Mouse (Mus musculus): Measurements from ENCODE around the gene Vps72.

DNA sequence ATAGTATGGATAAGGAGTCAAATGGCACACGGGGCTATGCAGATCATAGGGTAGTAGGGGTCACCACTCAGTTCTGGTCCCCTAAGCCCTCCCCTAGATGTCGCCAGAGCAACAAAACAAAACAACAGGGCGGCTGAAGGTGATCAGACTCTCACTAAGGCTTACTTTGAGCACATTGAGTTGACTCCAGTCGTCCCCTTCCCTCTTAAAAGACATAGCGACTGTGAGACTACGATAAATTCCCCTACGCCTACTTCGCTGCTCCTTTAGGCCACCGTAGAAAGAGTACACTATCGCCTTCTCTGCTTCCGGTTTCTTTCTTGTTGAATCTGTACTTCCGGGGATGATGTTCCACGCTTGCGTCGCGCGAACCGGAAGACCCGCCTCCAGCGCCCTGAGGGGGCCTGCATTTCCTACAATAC lies 22.9 kb downstream of the Vps72 start, which contains the start of the genes Scnm1 and Lysmd1:
- TF ChIP-seq CTCF (conservative IDR thresholded peaks at IDR 0.05; ENCODE audit: low read length), result 0 out of 2 replicates have a peak, but pooled peaks have one; percentile 8
- TF ChIP-seq NANOG (IDR thresholded peaks at IDR 0.05; ENCODE audit: borderline replicate concordance, low read length), result no peak
- no peak for TF ChIP-seq POU5F1 (IDR thresholded peaks at IDR 0.05; ENCODE audit: borderline replicate concordance, low read length)

Data from E14TG2a.4 (cell line).